Mouse (Mus musculus): Measurements from ENCODE around the gene Pex16. TPM values are rescaled to one million over a fixed set of nuclear protein-coding genes. Genes with fewer than 3 reads are reported as not detected.

Gene Pex16
- polyA plus RNA-seq, 1 experiment from 2014 or later: 34.3 TPM

- Histone ChIP-seq H3K9ac (ENCODE audit: low read depth, low read length) (no peak overlapping the region), H3K4me2 (ENCODE audit: low read length) (no peak overlapping the region), H3K27ac (no peak overlapping the region), H3K4me1 (replicated peaks; ENCODE audit: insufficient read depth, low read length) (no peaks in the 10 kb centered on the region), H3K27me3 (ENCODE audit: insufficient read depth, low read length) (no peaks in the 10 kb centered on the region), H3K9me3 (replicated peaks; ENCODE audit: low read length) (no peaks in the 10 kb centered on the region), H3K36me3 (ENCODE audit: insufficient read depth, low read length) (peaks cover 31% of the 10 kb centered on the region), H3K4me3 (replicated peaks; ENCODE audit: low read depth, low read length) (no peak overlapping the region)
- 41% methylated on average over 6 of the region's 6 CpGs for WGBS
- no peak for DNase-seq (ENCODE audit: low spot score)
- TF ChIP-seq CTCF (IDR thresholded peaks at IDR 0.05; ENCODE audit: low read depth): no peak
- no peak for ATAC-seq (replicated peaks; ENCODE audit: low FRiP score, low read depth)
These were observed 20.3 kb upstream of the Pex16 start for GRCm38 (mm10) chr2:92354224-92354623.

- ATAC-seq (replicated peaks; ENCODE audit: low FRiP score, low read depth) (no peak), DNase-seq (ENCODE audit: low spot score) (no peak)
- peaks cover 44% of the 10 kb centered on the region for H3K36me3 ChIP-seq (ENCODE audit: insufficient read depth, low read length)
- no peak overlapping the region for H3K4me2 ChIP-seq (ENCODE audit: low read length)
- H3K27me3 ChIP-seq (ENCODE audit: insufficient read depth, low read length): no peaks in the 10 kb centered on the region
- H3K9me3 ChIP-seq (replicated peaks; ENCODE audit: low read length): no peaks in the 10 kb centered on the region
- H3K9ac ChIP-seq (ENCODE audit: low read depth, low read length): no peak overlapping the region
- no peak overlapping the region for H3K4me3 ChIP-seq (replicated peaks; ENCODE audit: low read depth, low read length)
- no peaks in the 10 kb centered on the region for H3K4me1 ChIP-seq (replicated peaks; ENCODE audit: insufficient read depth, low read length)
- no peak overlapping the region for H3K27ac ChIP-seq
- no peak for TF ChIP-seq CTCF (IDR thresholded peaks at IDR 0.05; ENCODE audit: low read depth)
- 95% methylated on average over 2 of the region's 2 CpGs for whole genome bisulfite sequencing
These were observed 15.2 kb upstream of the Pex16 start for GRCm38 (mm10) chr2:92359301-92359700.

GRCm38 (mm10) chr2:92360186-92360823, 14.2 kb upstream of the Pex16 start:
- Histone ChIP-seq H3K36me3 (ENCODE audit: insufficient read depth, low read length) (peaks cover 45% of the 10 kb centered on the region), H3K4me3 (replicated peaks; ENCODE audit: low read depth, low read length) (no peak overlapping the region), H3K27me3 (ENCODE audit: insufficient read depth, low read length) (no peaks in the 10 kb centered on the region), H3K4me1 (replicated peaks; ENCODE audit: insufficient read depth, low read length) (no peaks in the 10 kb centered on the region), H3K4me2 (ENCODE audit: low read length) (no peak overlapping the region; the same call in 1 of the 2 replicates), H3K9ac (ENCODE audit: low read depth, low read length) (no peak overlapping the region), H3K27ac (peak overlapping the region; percentile 22; the same call in 1 of the 2 replicates), H3K9me3 (replicated peaks; ENCODE audit: low read length) (no peaks in the 10 kb centered on the region)
- no peak for DNase-seq (ENCODE audit: low spot score)
- 44% methylated on average over 25 of the region's 25 CpGs for WGBS
- ATAC-seq (replicated peaks; ENCODE audit: low FRiP score, low read depth): 0 out of 2 replicates have a peak, but pooled peaks have one; percentile 30
- TF ChIP-seq CTCF (IDR thresholded peaks at IDR 0.05; ENCODE audit: low read depth): no peak

- no peaks in the 10 kb centered on the region for H3K9me3 ChIP-seq (replicated peaks; ENCODE audit: low read length)
- H3K27ac ChIP-seq: peak overlapping the region; percentile 22; the same call in 1 of the 2 replicates
- no peak overlapping the region for H3K9ac ChIP-seq (ENCODE audit: low read depth, low read length)
- TF ChIP-seq CTCF (IDR thresholded peaks at IDR 0.05; ENCODE audit: low read depth): no peak
- no peak overlapping the region for H3K4me2 ChIP-seq (ENCODE audit: low read length)
- H3K4me3 ChIP-seq (replicated peaks; ENCODE audit: low read depth, low read length): no peak overlapping the region
- peaks cover 47% of the 10 kb centered on the region for H3K36me3 ChIP-seq (ENCODE audit: insufficient read depth, low read length)
- no peaks in the 10 kb centered on the region for H3K27me3 ChIP-seq (ENCODE audit: insufficient read depth, low read length)
- WGBS: 20% methylated on average over 12 of the region's 12 CpGs
- no peaks in the 10 kb centered on the region for H3K4me1 ChIP-seq (replicated peaks; ENCODE audit: insufficient read depth, low read length)
- DNase-seq (ENCODE audit: low spot score): peak; percentile 48
- peak; percentile 68 for ATAC-seq (replicated peaks; ENCODE audit: low FRiP score, low read depth)
These were observed 13.6 kb upstream of the Pex16 start for GRCm38 (mm10) chr2:92360893-92361292.

DNA sequence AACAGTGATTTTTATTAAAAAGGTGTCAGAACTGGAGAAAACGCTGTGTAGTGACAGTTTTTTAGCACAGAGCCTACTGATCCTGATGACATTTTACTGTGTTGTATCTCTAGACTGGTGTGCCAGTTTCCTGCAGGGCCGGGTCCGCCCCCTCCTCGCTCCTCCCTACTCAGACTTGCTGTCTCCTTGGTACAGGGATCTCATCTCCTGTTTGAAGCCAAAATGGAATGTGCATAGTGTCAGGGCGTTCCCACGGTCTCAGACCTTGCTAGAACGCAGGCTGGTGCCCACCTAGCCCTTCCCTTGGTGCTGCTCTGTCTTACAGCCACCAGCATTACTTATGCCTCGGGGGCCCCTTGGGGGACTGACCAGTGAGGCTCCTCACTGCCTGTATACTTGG, 12.7 kb upstream of the Pex16 start:
- H3K27me3 ChIP-seq (ENCODE audit: insufficient read depth, low read length): no peaks in the 10 kb centered on the region
- no peak overlapping the region for H3K4me2 ChIP-seq (ENCODE audit: low read length)
- no peaks in the 10 kb centered on the region for H3K9me3 ChIP-seq (replicated peaks; ENCODE audit: low read length)
- DNase-seq (ENCODE audit: low spot score): no peak
- H3K9ac ChIP-seq (ENCODE audit: low read depth, low read length): no peak overlapping the region
- no peak overlapping the region for H3K27ac ChIP-seq
- no peak for ATAC-seq (replicated peaks; ENCODE audit: low FRiP score, low read depth)
- TF ChIP-seq CTCF (IDR thresholded peaks at IDR 0.05; ENCODE audit: low read depth): no peak
- H3K4me3 ChIP-seq (replicated peaks; ENCODE audit: low read depth, low read length): no peak overlapping the region
- H3K4me1 ChIP-seq (replicated peaks; ENCODE audit: insufficient read depth, low read length): no peaks in the 10 kb centered on the region
- WGBS: 74% methylated on average over 8 of the region's 8 CpGs
- H3K36me3 ChIP-seq (ENCODE audit: insufficient read depth, low read length): peaks cover 54% of the 10 kb centered on the region

DNA sequence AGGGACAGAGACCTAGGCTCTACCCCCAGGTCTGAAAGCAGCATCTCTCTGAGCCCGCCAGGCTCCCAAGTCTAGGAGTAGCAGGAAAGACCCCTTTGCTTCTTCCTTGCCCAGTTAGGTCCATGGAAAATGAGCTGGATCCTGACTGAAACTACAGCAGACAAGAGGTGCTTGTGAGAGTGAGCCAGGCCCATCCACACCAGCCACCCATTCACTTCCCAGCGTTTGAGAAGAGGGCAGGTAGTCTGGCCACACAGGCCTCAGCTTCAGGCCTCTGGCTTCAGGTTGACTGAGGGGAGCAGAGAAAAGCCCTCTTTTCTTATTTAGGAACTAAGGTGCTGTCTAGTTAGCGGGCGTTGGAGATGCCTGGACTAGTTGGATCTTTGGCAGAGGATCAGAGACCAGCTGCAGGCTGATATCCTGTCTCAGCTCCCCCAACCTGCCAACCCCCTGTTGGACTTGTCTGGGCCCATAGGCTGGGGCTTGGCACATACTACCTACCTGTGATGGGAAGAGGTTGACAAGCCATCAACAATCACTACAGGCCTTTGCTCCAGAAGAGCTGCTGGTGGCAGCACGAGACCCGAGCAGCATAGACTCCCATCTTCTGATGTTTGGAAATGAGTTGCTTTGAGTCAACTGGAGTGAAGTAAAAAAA, 11.8 kb upstream of the Pex16 start:
- Histone ChIP-seq H3K4me2 (ENCODE audit: low read length) (no peak overlapping the region), H3K27ac (no peak overlapping the region), H3K27me3 (ENCODE audit: insufficient read depth, low read length) (no peaks in the 10 kb centered on the region), H3K4me3 (replicated peaks; ENCODE audit: low read depth, low read length) (no peak overlapping the region), H3K9me3 (replicated peaks; ENCODE audit: low read length) (no peaks in the 10 kb centered on the region), H3K9ac (ENCODE audit: low read depth, low read length) (no peak overlapping the region), H3K36me3 (ENCODE audit: insufficient read depth, low read length) (peaks cover 49% of the 10 kb centered on the region), H3K4me1 (replicated peaks; ENCODE audit: insufficient read depth, low read length) (no peaks in the 10 kb centered on the region)
- ATAC-seq (replicated peaks; ENCODE audit: low FRiP score, low read depth) (no peak), DNase-seq (ENCODE audit: low spot score) (no peak)
- WGBS: 89% methylated on average over 6 of the region's 6 CpGs
- no peak for TF ChIP-seq CTCF (IDR thresholded peaks at IDR 0.05; ENCODE audit: low read depth)

Data from kidney, postnatal 0 days (tissue).